8 mouse cellular contexts compared by ENCODE assay signal in genomic region chr19:10714682-10715475, GRCm38 (mm10). TPM values are rescaled to one million over a fixed set of nuclear protein-coding genes. Genes with fewer than 3 reads are reported as not detected.
DNase-seq lines count a peak whose midpoint lies in the region; ATAC-seq and TF ChIP-seq lines count a peak whose summit lies in the region.

No protein-coding gene starts in this region.

- peak; percentile 71 for ATAC-seq in hindbrain, postnatal 0 days
- ATAC-seq in midbrain, embryonic 13.5 days, result peak; percentile 31

- TF ChIP-seq EP300 in heart, adult 2 months (IDR thresholded peaks at IDR 0.05; ENCODE audit: insufficient read depth, low read depth, low read length), result peak; percentile 80

- H3K27ac ChIP-seq in heart, adult 2 months, result no peak overlapping the region
- peak overlapping the region; percentile 71 for H3K27ac ChIP-seq in forebrain, embryonic 10.5 days
- peak overlapping the region; percentile 15; the same call in 1 of the 2 replicates for H3K27ac ChIP-seq in hindbrain, postnatal 0 days
- peak overlapping the region; percentile 56 for H3K27ac ChIP-seq in midbrain, embryonic 13.5 days

- H3K4me1 ChIP-seq in heart, adult 2 months (ENCODE audit: control insufficient read depth, insufficient read depth, low read length), result peaks cover 4% of the 10 kb centered on the region; the same call in 1 of the 2 replicates
- peaks cover 19% of the 10 kb centered on the region for H3K4me1 ChIP-seq in forebrain, embryonic 10.5 days
- peaks cover 2% of the 10 kb centered on the region for H3K4me1 ChIP-seq in hindbrain, postnatal 0 days (ENCODE audit: insufficient read depth, low read length)
- peaks cover 20% of the 10 kb centered on the region for H3K4me1 ChIP-seq in midbrain, embryonic 13.5 days (replicated peaks)

- no peaks in the 10 kb centered on the region for H3K9me3 ChIP-seq in forebrain, embryonic 10.5 days
- H3K9me3 ChIP-seq in hindbrain, postnatal 0 days (ENCODE audit: low read length), result no peaks in the 10 kb centered on the region
- no peaks in the 10 kb centered on the region for H3K9me3 ChIP-seq in midbrain, embryonic 13.5 days

- H3K36me3 ChIP-seq in heart, adult 2 months (ENCODE audit: control insufficient read depth, insufficient read depth, low read length), result no peaks in the 10 kb centered on the region
- H3K36me3 ChIP-seq in forebrain, embryonic 10.5 days (replicated peaks), result peaks cover 44% of the 10 kb centered on the region
- peaks cover 34% of the 10 kb centered on the region for H3K36me3 ChIP-seq in hindbrain, postnatal 0 days (ENCODE audit: insufficient read depth, low read length)
- peaks cover 36% of the 10 kb centered on the region for H3K36me3 ChIP-seq in midbrain, embryonic 13.5 days

- H3K4me3 ChIP-seq in heart, adult 2 months, result no peak overlapping the region
- H3K4me3 ChIP-seq in forebrain, embryonic 10.5 days, result no peak overlapping the region
- H3K4me3 ChIP-seq in hindbrain, postnatal 0 days (ENCODE audit: low read length), result no peak overlapping the region
- no peak overlapping the region for H3K4me3 ChIP-seq in midbrain, embryonic 13.5 days (replicated peaks)

- intact Hi-C loops in heart, adult 2 months (cut with DNase I), result loop anchor here (1.0 to 5.0 kb wide), 3 partner anchors 116 to 262 kb away; partner anchors contain the start of gene Tmem109
- intact Hi-C loops in heart, postnatal 25 days (cut with DNase I), result loop anchor here (1.0 kb wide), 1 partner anchor 116 kb away; no protein-coding TSS in a partner anchor
- intact Hi-C loops in left cerebral cortex, postnatal 14 days (cut with DNase I), result loop anchor here (2.0 to 10.0 kb wide), 2 partner anchors 154 to 240 kb away; partner anchors contain the start of gene Tmem132a

- peak; percentile 72 for TF ChIP-seq CTCF in heart, adult 2 months (IDR thresholded peaks at IDR 0.05)
- peak; percentile 93 for TF ChIP-seq CTCF in hindbrain, postnatal 0 days (IDR thresholded peaks at IDR 0.05; ENCODE audit: low read depth)

- no peaks in the 10 kb centered on the region for H3K79me2 ChIP-seq in heart, adult 2 months (replicated peaks; ENCODE audit: control insufficient read depth, insufficient read depth, low read length)

- 46% methylated on average over 4 of the region's 4 CpGs for WGBS in heart, adult 2 months
- 43% methylated on average over 4 of the region's 4 CpGs for WGBS in forebrain, embryonic 10.5 days
- 30% methylated on average over 4 of the region's 4 CpGs for WGBS in hindbrain, postnatal 0 days
- WGBS in midbrain, embryonic 13.5 days, result 37% methylated on average over 4 of the region's 4 CpGs

- no peaks in the 10 kb centered on the region for H3K27me3 ChIP-seq in heart, adult 2 months (ENCODE audit: control insufficient read depth, insufficient read depth, low read length)
- no peaks in the 10 kb centered on the region for H3K27me3 ChIP-seq in forebrain, embryonic 10.5 days (ENCODE audit: poor library complexity, severe bottlenecking)
- no peaks in the 10 kb centered on the region for H3K27me3 ChIP-seq in hindbrain, postnatal 0 days (ENCODE audit: insufficient read depth, low read length)
- no peaks in the 10 kb centered on the region for H3K27me3 ChIP-seq in midbrain, embryonic 13.5 days

- peak; percentile 50 to 74 for DNase-seq in heart, adult 2 months
- no peak for DNase-seq in heart, postnatal 25 days (ENCODE audit: low spot score)
- DNase-seq in brain, adult 2 months (ENCODE audit: low read depth, low spot score), result peak; percentile 95
- peak; percentile 69 for DNase-seq in forebrain, embryonic 10.5 days (ENCODE audit: extremely low spot score, low spot score)
- DNase-seq in hindbrain, postnatal 0 days (ENCODE audit: low spot score), result peak; percentile 92
- DNase-seq in left cerebral cortex, postnatal 14 days (ENCODE audit: low spot score in 2 of 2), result peak; percentile 80 to 85
- peak; percentile 63 to 67 for DNase-seq in spleen, postnatal 36 days (ENCODE audit: low spot score in 2 of 2)

- H3K4me2 ChIP-seq in hindbrain, postnatal 0 days (ENCODE audit: low read depth, low read length), result no peak overlapping the region
- H3K4me2 ChIP-seq in midbrain, embryonic 13.5 days (replicated peaks), result no peak overlapping the region

- TF ChIP-seq POLR2A in heart, adult 2 months (IDR thresholded peaks at IDR 0.05; ENCODE audit: insufficient read depth, low read depth, low read length), result no peak

- no peak overlapping the region for H3K9ac ChIP-seq in heart, adult 2 months (ENCODE audit: low read depth, low read length)
- H3K9ac ChIP-seq in hindbrain, postnatal 0 days (replicated peaks; ENCODE audit: low read length), result no peak overlapping the region
- H3K9ac ChIP-seq in midbrain, embryonic 13.5 days (replicated peaks), result no peak overlapping the region

RNA-seq across cellular contexts. Expression of gene Cd5, which starts 23.9 kb away (rescaled TPM):
- under 1 TPM; 0.11 to 0.26 TPM for total RNA-seq in heart, adult 2 months (2021)
- 0.35 and 0.80 TPM in 2 replicates for polyA plus RNA-seq in heart, adult 2 months (2012; rRNA removed)
- under 1 TPM; 0.34 to 0.48 TPM for total RNA-seq in heart, postnatal 25 days (2021)
- not detected in 2 replicates for polyA plus RNA-seq in forebrain, embryonic 10.5 days (2016; fragmentation: Nextera tagmentation; extraction: Ambion mirVana)
- 0.68 TPM in 1 of 2 replicates, not detected in the other for total RNA-seq in hindbrain, postnatal 0 days (2014; rRNA removed)
- polyA plus RNA-seq in hindbrain, postnatal 0 days (2015; fragmentation: Nextera tagmentation; extraction: Ambion mirVana), result 0.26 and 0.32 TPM in 2 replicates
- total RNA-seq in left cerebral cortex, postnatal 14 days (2021), result under 1 TPM; 0.17 to 0.22 TPM
- 0.24 TPM in 2 replicates for polyA plus RNA-seq in midbrain, embryonic 13.5 days (2015; fragmentation: Nextera tagmentation; extraction: Ambion mirVana)

RNA-seq across cellular contexts. Expression of gene Vps37c, which starts 26.3 kb away (rescaled TPM):
- total RNA-seq in heart, adult 2 months (2021), result 10 to 100 TPM; 18.6 to 20.7 TPM
- polyA plus RNA-seq in heart, adult 2 months (2012; rRNA removed), result 23.7 and 24.6 TPM in 2 replicates
- 10 to 100 TPM; 21.1 to 21.8 TPM for total RNA-seq in heart, postnatal 25 days (2021)
- polyA plus RNA-seq in forebrain, embryonic 10.5 days (2016; fragmentation: Nextera tagmentation; extraction: Ambion mirVana), result 33.5 and 36.1 TPM in 2 replicates
- 29.8 and 30.7 TPM in 2 replicates for total RNA-seq in hindbrain, postnatal 0 days (2014; rRNA removed)
- polyA plus RNA-seq in hindbrain, postnatal 0 days (2015; fragmentation: Nextera tagmentation; extraction: Ambion mirVana), result 25.8 and 27.2 TPM in 2 replicates
- 10 to 100 TPM; 29.3 to 32.5 TPM for total RNA-seq in left cerebral cortex, postnatal 14 days (2021)
- polyA plus RNA-seq in midbrain, embryonic 13.5 days (2015; fragmentation: Nextera tagmentation; extraction: Ambion mirVana), result 33.1 and 35.5 TPM in 2 replicates

RNA-seq across cellular contexts. Expression of gene Pga5, which starts 37.0 kb away (rescaled TPM):
- not detected for total RNA-seq in heart, adult 2 months (2021)
- polyA plus RNA-seq in heart, adult 2 months (2012; rRNA removed), result not detected in 2 replicates
- not detected for total RNA-seq in heart, postnatal 25 days (2021)
- not detected in 2 replicates for polyA plus RNA-seq in forebrain, embryonic 10.5 days (2016; fragmentation: Nextera tagmentation; extraction: Ambion mirVana)
- total RNA-seq in hindbrain, postnatal 0 days (2014; rRNA removed), result not detected in 2 replicates
- not detected in 2 replicates for polyA plus RNA-seq in hindbrain, postnatal 0 days (2015; fragmentation: Nextera tagmentation; extraction: Ambion mirVana)
- not detected for total RNA-seq in left cerebral cortex, postnatal 14 days (2021)
- not detected in 2 replicates for polyA plus RNA-seq in midbrain, embryonic 13.5 days (2015; fragmentation: Nextera tagmentation; extraction: Ambion mirVana)
